Mouse (Mus musculus): ENCODE measurements around the gene Slc35b4.

DNA sequence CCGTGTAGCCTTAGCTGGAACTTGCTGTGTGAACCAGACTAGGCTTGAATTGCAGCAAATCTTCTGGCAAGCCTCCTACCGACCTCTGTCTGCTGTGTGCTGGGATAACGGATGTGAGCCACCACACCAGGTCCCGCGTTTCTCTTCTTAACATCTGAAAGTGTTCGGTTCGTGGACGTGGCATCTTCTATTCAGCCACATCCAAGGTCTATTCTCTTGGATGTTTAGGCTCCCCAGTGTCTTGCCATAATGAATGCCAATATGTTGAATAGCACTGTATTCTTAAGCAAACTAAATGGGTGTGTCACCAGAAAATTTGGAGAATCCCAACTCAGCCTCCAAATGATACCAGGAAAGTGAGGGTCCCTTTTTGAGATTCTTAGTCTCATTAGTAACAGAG lies 14.5 kb upstream of the Slc35b4 start:
- TF ChIP-seq CTCF (IDR thresholded peaks at IDR 0.05; ENCODE audit: low read depth, low read length): no peak
- no peak for TF ChIP-seq POLR2AphosphoS5 (IDR thresholded peaks at IDR 0.05; ENCODE audit: insufficient replicate concordance, low read depth, low read length)
- no peak for TF ChIP-seq TAL1 (conservative IDR thresholded peaks at IDR 0.05; ENCODE audit: low read depth, low read length)
- TF ChIP-seq GATA1 (IDR thresholded peaks at IDR 0.05; ENCODE audit: borderline replicate concordance, low read length): no peak
- no peak for TF ChIP-seq GATA2 (IDR thresholded peaks at IDR 0.05; ENCODE audit: borderline replicate concordance, low read depth, low read length)

Data from G1E (cell line).